ENCODE assay signal across 1 mouse cellular context in the genomic region with DNA sequence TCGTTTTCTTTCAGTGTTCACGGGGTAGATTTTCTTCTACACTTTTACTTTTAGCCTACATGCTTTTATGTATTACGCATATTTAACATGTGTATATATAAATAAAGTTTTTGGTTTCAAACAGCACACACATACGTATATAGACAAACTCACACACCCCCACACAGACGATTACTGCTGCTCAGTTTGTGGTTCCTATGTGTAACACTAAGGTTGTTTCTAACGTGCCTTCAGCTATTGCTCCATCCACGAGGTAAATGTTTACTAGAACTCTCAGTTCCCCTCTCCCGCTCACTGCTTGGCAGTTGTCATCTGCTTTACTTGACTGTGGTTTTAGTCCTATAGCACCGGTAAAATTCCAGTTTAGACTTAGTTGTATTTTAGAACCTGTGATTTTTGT.
TF ChIP-seq lines count a peak whose summit lies in the region.

No protein-coding gene starts in this region.

TF ChIP-seq in CH12.LX, 34 proteins besides CTCF, POLR2A, EP300 and RAD21 (continued from another document):
- no peak for TF ChIP-seq TBP (conservative IDR thresholded peaks at IDR 0.05; ENCODE audit: low read depth, low read length)
